Mouse (Mus musculus): ENCODE results near the gene 1110059G10Rik.
A peak's percentile ranks its signal among the peaks of the same experiment; 100 is the strongest.

1110059G10Rik gene

DNA sequence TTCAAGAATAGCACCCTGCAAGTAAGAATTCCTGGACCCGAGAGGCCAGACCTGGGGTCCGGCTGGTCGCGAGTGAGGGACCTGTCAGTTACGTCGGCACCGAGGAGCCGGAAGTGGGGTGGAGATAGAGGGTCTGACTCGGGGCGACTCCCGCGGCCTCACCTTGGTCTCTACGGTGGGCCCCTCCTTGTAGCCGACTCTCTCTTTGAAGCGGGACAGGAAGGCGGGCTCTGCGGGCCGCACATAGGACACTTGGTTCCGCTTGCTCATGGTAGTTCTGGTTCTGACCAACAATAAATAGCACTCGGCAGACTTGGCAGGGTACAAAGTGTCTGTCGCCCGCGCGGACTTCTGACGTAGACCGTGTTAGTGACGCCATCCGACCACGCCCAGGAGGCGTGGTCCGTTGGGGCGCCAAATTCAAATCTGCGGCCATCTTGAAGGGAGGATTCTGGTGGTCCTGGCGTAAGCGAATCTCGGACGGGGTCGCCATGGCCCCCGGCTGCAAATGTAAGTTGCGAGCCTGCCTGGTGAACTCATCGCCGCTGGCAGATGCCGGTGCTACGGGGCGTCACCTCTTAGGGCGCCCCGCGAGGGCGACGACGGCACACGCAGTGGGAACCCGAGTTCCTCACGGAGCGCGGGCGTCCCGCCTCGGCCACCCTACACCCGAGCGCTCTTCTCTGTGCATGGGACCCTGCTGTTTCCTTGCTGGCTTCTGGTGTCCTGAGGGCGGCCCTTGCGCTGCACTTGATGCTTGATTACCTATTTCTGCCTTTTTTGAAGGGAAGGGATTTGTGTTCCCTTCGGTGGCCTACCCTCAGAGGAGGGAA, at the start of gene 1110059G10Rik, which contains the start of gene Kif15:
1110059G10Rik (minus strand) TSS at position 358 of the 833 bp plus-strand sequence.
Kif15 (plus strand) TSS at position 404 of the 833 bp plus-strand sequence.
- DNase-seq: peak; percentile 93 to 94

DNA sequence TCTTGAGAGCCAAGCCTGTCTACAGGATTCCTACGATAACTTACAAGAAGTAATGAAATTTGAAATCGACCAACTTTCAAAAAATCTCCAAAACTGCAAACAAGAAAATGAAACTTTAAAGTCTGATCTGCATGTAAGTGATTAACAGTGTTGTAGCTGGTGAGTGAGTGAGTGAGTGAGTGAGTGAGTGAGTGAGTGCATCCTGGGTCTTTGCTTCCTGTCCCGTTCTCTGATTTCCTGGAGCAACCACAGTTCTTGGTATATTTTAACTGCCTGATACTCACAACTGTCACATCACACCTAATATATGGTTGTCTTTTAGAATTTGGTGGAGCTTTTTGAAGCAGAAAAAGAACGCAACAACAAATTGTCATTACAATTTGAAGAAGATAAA, 48.4 kb upstream of the 1110059G10Rik start:
- DNase-seq: no peak

DNA sequence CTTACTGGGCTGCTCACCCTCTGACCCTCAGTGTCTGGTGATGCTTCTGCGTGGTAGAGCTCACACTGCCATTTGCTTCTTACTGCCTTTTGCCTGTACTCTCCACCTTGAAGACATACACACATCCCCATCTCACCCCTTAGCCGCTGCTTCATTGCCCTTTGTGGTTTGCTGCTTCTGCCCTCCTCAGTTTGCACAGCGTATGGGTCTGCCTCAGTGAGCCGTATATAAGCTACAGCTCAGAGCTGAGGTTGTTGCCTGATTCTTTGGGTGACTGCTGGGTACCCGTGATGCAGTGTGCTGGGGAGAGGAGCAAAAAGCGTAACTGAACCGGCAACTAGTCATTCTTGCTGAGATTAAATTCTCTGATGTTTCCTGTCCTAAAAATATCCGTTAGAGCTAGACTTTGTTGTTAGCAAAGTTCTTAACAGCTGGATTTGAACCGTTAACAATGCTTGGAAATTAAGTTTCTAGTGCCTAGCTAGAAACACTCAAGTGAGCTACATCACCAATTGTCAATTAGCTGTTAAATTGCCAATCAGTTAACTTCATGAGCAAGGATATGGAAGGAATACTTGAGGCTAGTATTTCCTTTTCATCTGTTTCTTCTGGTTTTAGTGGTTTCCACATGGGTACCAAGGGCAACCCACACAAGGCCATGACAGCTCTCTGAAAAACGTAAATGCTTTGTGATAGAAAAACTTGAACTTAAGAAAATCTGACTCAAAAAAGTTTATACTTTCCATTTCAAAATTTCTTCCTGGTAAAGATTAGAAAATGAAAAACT, 47.8 kb upstream of the 1110059G10Rik start:
- no peak for DNase-seq

DNA sequence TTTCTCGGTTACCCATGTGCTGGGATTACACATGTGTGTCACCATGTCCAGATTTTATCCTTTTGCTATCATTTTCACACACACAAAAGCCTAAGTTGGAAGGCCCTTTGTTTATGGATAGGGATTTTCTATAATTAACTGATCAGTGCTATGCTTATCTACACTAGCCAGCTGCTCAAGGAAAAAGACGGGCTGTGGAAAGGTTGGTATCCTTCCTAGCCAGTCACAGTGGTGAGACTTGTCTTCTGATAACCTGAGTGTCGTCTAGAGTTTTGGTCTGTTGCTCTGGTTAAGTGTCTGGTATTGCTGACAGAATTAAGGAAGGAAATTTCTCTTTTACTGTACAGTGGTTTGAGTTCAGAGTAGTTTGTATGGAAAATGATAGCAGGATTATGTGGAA, 21.9 kb downstream of the 1110059G10Rik start:
- no peak for DNase-seq

DNA sequence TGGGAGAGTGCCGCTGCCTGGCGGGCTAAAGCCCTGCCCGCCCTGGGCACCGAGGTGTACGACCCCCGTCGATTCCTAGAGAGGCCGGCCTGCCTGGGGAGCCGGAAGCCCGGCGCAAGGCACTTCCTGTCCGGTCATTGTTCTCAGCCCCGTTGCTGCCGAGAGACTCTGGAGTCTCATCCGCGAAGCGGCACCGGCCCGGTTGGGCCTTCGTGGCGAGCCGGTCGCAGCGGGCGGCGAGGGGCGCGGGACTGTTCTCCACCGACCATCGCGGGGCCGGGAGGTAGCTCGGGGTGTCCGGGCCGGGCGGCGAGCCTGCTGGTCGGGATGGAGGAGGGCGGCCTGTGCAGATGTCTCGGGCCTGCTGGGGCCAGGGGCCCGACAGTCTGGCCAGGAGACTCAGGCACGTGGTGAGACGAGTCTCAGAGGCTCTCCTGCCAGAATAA, 27.8 kb downstream of the 1110059G10Rik start, which contains the start of gene Zfp105:
Zfp105 (plus strand) TSS at position 137 of the 446 bp plus-strand sequence.
- peak; percentile 58 to 86 for DNase-seq

DNA sequence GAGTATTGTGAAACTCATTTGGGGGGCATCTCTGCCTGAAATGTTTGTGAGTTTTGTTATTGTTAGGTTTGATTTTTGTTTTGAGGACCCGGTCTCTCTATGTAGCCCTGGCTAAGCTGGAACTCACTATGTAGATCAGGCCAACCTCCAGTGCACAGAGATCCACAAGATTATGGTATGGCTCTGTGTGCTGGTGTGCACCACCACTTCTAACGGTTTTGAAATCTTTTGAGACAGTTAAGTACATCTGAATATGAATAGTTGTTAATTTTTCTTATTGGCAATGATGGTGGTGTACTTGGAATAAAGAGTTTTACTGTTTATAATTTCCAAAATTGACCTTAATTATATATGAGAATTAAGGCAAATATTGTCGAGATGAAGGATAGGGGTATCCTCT, 28.4 kb downstream of the 1110059G10Rik start:
- no peak for DNase-seq

DNA sequence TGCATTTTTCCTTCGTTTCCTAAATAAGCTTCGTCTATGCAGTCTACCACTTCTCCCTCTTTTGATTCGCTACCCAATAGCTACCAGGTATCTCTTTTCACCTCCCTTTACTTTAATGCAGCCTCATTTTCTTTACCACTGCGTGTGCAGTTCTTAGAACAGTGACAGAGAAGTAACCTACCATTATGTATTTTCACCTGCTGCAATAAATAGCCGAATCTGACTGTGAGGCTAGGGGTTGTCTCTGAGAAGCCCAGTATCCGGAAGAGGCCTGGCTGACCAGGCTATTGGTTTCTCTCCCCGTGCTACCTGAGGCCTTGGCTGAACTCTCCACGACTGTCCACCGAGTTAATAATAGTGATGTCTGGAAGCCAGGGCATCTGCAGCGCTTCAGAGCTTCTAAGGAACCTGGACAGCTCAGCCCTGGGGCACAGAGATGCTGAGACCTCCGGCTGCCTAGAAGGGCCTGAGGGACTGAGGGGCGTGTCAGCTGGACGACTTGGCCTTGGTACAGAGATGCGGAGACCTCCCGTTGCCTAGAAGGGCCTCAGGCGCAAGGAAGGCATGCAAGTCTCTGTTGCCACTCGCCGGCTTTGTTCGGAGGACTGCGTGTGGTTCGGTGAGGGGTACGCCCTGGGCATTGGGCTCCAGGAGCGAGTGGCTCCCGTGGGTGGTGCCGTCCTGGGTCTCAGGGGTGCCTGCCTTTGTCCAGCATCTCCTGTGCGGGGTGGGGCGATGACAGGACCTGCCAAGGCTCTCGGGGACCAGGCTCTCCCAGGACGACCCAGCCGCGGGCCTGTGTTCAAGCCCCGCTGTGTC, 47.9 kb downstream of the 1110059G10Rik start:
- DNase-seq: peak; percentile 56 to 81

DNA sequence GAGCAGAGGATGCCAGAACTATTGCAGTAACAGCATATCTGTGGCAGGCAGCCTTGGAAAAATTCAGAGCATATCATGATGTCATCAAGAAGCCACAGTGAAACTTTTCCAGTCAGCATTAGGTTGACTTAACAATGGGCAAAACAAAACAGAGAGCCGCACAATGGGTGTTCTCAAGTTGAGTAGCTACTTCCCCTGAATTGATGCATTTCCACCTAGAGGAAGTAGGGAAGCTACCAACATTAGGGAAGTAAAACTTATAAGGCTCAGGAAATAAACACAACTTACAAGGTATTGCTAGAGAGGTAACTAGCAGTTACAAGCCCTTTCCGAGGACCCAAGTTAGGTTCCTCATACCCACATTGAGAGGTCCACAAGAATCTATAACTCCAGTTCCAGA, 49.8 kb downstream of the 1110059G10Rik start:
- no peak for DNase-seq
